Mouse (Mus musculus) neural tube, embryonic 12.5 days (tissue): Measurements from ENCODE around the gene Mag. TPM values are rescaled to one million over a fixed set of nuclear protein-coding genes. Genes with fewer than 3 reads are reported as not detected.
A peak's percentile ranks its signal among the peaks of the same experiment; 100 is the strongest.

Experiments
- ATAC-seq: fragments of 200-750 bp; cut with Nextera tagmentation; 2 replicates; pipeline ENCODE4 v1.8.0; 2017; ENCODE audit warnings: low read depth, mild to moderate bottlenecking, moderate TSS enrichment, moderate library complexity; ENCODE audit not compliant: low FRiP score
- H3K27ac ChIP-seq: fragments of 300-500 bp; sonication (generic); 2 replicates; pipeline ENCODE4 v1.5.1; 2016
- H3K27me3 ChIP-seq: fragments of 300-500 bp; sonication (generic); replicated peaks from 2 replicates; pipeline ENCODE4 v1.6.1; 2016; ENCODE audit warnings: mild to moderate bottlenecking
- H3K36me3 ChIP-seq: fragments of 300-500 bp; sonication (generic); 2 replicates; pipeline ENCODE4 v1.6.1; 2016; ENCODE audit warnings: mild to moderate bottlenecking
- H3K4me1 ChIP-seq: fragments of 300-500 bp; sonication (generic); 2 replicates; pipeline ENCODE4 v1.6.1; 2016
- H3K4me2 ChIP-seq: fragments of 300-500 bp; sonication (generic); replicated peaks from 2 replicates; pipeline ENCODE4 v1.6.1; 2016; ENCODE audit warnings: mild to moderate bottlenecking
- H3K4me3 ChIP-seq: fragments of 300-500 bp; sonication (generic); 2 replicates; pipeline ENCODE4 v1.5.1; 2016
- H3K9ac ChIP-seq: fragments of 300-500 bp; sonication (generic); 2 replicates; pipeline ENCODE4 v1.6.1; 2016; ENCODE audit warnings: mild to moderate bottlenecking
- H3K9me3 ChIP-seq: fragments of 300-500 bp; sonication (generic); 2 replicates; pipeline ENCODE4 v1.6.1; 2016; ENCODE audit warnings: mild to moderate bottlenecking
- WGBS: fragments of 180-500 bp; shearing (Covaris S2); methylation state at CpG from one replicate; pipeline ENCODE4 v1.1.7; 2016; 5-methylcytosine and 5-hydroxymethylcytosine counted together
- polyA plus RNA-seq: library from polyadenylated mRNA; unstranded; fragments of >200 nt; fragmentation: Nextera tagmentation; extraction: Ambion mirVana; gene quantifications from 2 replicates; pipeline ENCODE4 v1.2.1, GENCODE M21; 2016

Gene Mag
- polyA plus RNA-seq, 1 experiment from 2014 or later, result 1.2 TPM

DNA sequence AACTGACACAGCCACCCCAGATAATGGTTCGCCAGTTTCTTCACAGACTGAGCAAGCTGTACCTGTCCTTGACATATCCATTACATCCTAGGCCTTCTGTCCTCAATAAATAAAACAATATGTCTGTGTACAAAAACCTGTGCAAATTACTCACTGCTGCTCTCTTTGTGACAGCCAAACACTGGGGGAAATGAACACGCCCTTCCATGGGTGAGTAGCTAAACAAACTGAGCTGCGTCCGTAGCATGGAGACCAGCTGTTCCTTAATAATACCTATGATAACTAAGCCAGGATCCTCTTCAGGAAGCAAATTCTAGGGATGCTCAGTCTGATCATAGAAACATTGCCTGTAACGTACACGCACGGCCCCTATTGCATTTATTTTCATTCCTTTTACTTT lies 25.9 kb downstream of the Mag start:
- Histone ChIP-seq H3K9ac (no peak overlapping the region), H3K9me3 (no peaks in the 10 kb centered on the region), H3K4me3 (no peak overlapping the region), H3K27ac (no peak overlapping the region), H3K4me1 (no peaks in the 10 kb centered on the region), H3K4me2 (no peak overlapping the region), H3K27me3 (no peaks in the 10 kb centered on the region), H3K36me3 (no peaks in the 10 kb centered on the region)
- no peak for ATAC-seq
- WGBS, result 86% methylated on average over 7 of the region's 7 CpGs

GRCm38 (mm10) chr7:30887568-30888188 lies 27.0 kb downstream of the Mag start:
- no peaks in the 10 kb centered on the region for H3K36me3 ChIP-seq
- H3K4me1 ChIP-seq, result no peaks in the 10 kb centered on the region
- no peak overlapping the region for H3K27ac ChIP-seq
- no peak overlapping the region for H3K9ac ChIP-seq
- H3K9me3 ChIP-seq, result no peaks in the 10 kb centered on the region
- no peak overlapping the region for H3K4me2 ChIP-seq
- no peak for ATAC-seq
- no peaks in the 10 kb centered on the region for H3K27me3 ChIP-seq
- H3K4me3 ChIP-seq, result no peak overlapping the region
- WGBS, result 83% methylated on average over 14 of the region's 14 CpGs

GRCm38 (mm10) chr7:30886852-30887251 lies 27.8 kb downstream of the Mag start:
- no peaks in the 10 kb centered on the region for H3K27me3 ChIP-seq
- H3K4me1 ChIP-seq, result no peaks in the 10 kb centered on the region
- H3K27ac ChIP-seq, result no peak overlapping the region
- H3K9ac ChIP-seq, result no peak overlapping the region
- ATAC-seq, result no peak
- no peaks in the 10 kb centered on the region for H3K9me3 ChIP-seq
- no peak overlapping the region for H3K4me3 ChIP-seq
- H3K36me3 ChIP-seq, result no peaks in the 10 kb centered on the region
- H3K4me2 ChIP-seq, result no peak overlapping the region
- WGBS, result 75% methylated on average over 4 of the region's 4 CpGs

- Histone ChIP-seq H3K27me3 (no peaks in the 10 kb centered on the region), H3K4me1 (no peaks in the 10 kb centered on the region), H3K36me3 (no peaks in the 10 kb centered on the region), H3K4me3 (no peak overlapping the region), H3K9ac (no peak overlapping the region), H3K27ac (no peak overlapping the region), H3K4me2 (no peak overlapping the region), H3K9me3 (no peaks in the 10 kb centered on the region)
- ATAC-seq, result no peak
Measured at GRCm38 (mm10) chr7:30884047-30884446, 30.6 kb downstream of the Mag start.

DNA sequence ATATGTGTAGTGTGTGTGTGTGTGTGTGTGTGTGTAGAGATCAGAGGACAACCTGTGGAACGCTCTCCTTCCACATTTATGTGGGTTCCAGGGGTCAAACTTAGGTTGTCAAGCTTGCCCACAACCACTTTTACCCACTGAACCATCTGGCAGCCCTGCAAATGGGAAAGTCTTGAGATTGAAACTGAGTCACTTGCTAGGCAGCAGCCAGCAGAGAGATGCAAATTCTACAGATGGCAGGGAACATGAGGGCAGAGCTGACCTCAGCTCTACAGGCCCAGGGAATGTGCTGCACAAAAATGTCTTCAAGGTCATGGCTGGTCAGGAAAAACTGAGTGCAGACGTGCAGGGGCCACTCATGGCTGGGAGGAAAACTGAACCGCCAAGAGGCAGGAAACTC lies 33.3 kb downstream of the Mag start:
- Histone ChIP-seq H3K4me3 (no peak overlapping the region), H3K27me3 (no peaks in the 10 kb centered on the region), H3K9ac (no peak overlapping the region), H3K27ac (no peak overlapping the region), H3K9me3 (no peaks in the 10 kb centered on the region), H3K36me3 (no peaks in the 10 kb centered on the region), H3K4me2 (no peak overlapping the region), H3K4me1 (no peaks in the 10 kb centered on the region)
- 84% methylated on average over 3 of the region's 3 CpGs for WGBS
- no peak for ATAC-seq

DNA sequence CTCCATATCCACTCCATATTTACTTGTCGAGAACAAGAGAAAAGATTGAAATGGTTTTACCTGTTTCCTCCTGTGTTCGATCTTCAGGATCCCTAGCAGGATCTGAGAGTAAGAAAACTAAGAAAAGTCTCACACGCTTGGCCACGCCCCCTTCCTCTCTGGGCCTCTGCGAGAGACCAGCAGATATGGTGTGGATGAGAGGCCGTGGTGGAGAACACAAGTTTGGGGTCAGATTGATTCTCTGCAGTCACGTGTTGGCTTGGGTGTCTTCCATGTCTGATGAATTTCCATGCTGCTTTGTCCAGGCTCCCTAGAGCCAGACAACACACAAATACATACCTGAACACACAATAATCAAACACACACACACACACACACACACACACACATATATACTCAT lies 34.5 kb downstream of the Mag start, which contains the start of gene Cd22:
Cd22 (minus strand) TSS at position 167 of the 400 bp plus-strand sequence.
- H3K36me3 ChIP-seq, result no peaks in the 10 kb centered on the region
- no peaks in the 10 kb centered on the region for H3K9me3 ChIP-seq
- 73% methylated on average over 7 of the region's 7 CpGs for WGBS
- no peak within 1 kb of the TSS for H3K27ac ChIP-seq
- no peak within 1 kb of the TSS for H3K4me3 ChIP-seq
- no peak within 1 kb of the TSS for H3K9ac ChIP-seq
- no peak within 1 kb of the TSS for H3K4me2 ChIP-seq
- no peaks in the 10 kb centered on the region for H3K27me3 ChIP-seq
- ATAC-seq, result no peak
- H3K4me1 ChIP-seq, result no peaks in the 10 kb centered on the region

- ATAC-seq, result no peak
- WGBS, result 83% methylated on average over 6 of the region's 6 CpGs
- no peak overlapping the region for H3K4me3 ChIP-seq
- H3K4me1 ChIP-seq, result no peaks in the 10 kb centered on the region
- H3K27me3 ChIP-seq, result no peaks in the 10 kb centered on the region; the same call in 1 of the 2 replicates
- H3K9me3 ChIP-seq, result no peaks in the 10 kb centered on the region
- H3K4me2 ChIP-seq, result no peak overlapping the region
- H3K9ac ChIP-seq, result no peak overlapping the region
- no peaks in the 10 kb centered on the region for H3K36me3 ChIP-seq
- no peak overlapping the region for H3K27ac ChIP-seq
Measured at GRCm38 (mm10) chr7:30878950-30879349, 35.7 kb downstream of the Mag start.

- Histone ChIP-seq H3K36me3 (no peaks in the 10 kb centered on the region), H3K27me3 (no peaks in the 10 kb centered on the region; the same call in 1 of the 2 replicates), H3K4me3 (no peak overlapping the region), H3K4me2 (peak overlapping the region; percentile 31; the same call in 1 of the 2 replicates), H3K9ac (no peak overlapping the region), H3K27ac (no peak overlapping the region), H3K9me3 (no peaks in the 10 kb centered on the region), H3K4me1 (peaks cover 3% of the 10 kb centered on the region; the same call in 1 of the 2 replicates)
- 26% methylated on average over 15 of the region's 15 CpGs for WGBS
- no peak for ATAC-seq
Measured at GRCm38 (mm10) chr7:30873083-30873482, 41.6 kb downstream of the Mag start.

DNA sequence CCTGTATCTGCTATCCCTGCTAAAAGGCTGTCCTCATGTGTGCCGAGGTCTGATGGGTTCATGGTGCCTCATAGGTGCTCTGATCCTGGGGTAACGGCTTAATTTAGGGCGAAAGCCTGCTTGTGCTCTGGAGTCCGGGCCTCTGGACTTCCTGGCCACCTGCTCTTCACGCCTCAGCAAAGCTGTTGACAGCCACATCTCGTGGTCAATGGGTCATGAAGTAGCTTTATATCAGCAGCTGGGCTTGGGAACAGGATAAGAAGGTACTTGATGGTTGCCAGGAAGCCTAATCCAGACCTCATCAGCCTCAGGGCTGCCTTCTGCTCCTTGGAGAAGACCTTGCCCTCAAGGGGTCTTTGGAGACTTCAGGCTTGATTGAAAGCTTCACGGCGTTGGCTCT lies 51.3 kb downstream of the Mag start:
- H3K9me3 ChIP-seq, result no peaks in the 10 kb centered on the region
- ATAC-seq, result no peak
- WGBS, result 79% methylated on average over 8 of the region's 8 CpGs

GRCm38 (mm10) chr7:30861464-30861863 lies 53.2 kb downstream of the Mag start, which contains the start of gene Ffar1:
Gene Ffar1 (minus strand): TSS chr7:30861564.
- Histone ChIP-seq H3K9ac (peak within 1 kb of the TSS; percentile 6; the same call in 1 of the 2 replicates), H3K4me3 (no peak within 1 kb of the TSS), H3K4me2 (0 out of 2 replicates have a peak within 1 kb of the TSS, but pooled peaks have one; percentile 55), H3K27me3 (no peaks in the 10 kb centered on the region), H3K36me3 (no peaks in the 10 kb centered on the region), H3K9me3 (no peaks in the 10 kb centered on the region), H3K4me1 (no peaks in the 10 kb centered on the region), H3K27ac (no peak within 1 kb of the TSS)
- ATAC-seq, result no peak
- 89% methylated on average over 12 of the region's 12 CpGs for WGBS

More for the DNA sequence above, 51.3 kb downstream of the Mag start:
- H3K4me1 ChIP-seq, result no peaks in the 10 kb centered on the region
- H3K27ac ChIP-seq, result no peak overlapping the region
- no peaks in the 10 kb centered on the region for H3K27me3 ChIP-seq
- no peak overlapping the region for H3K4me2 ChIP-seq
- no peak overlapping the region for H3K9ac ChIP-seq
- H3K36me3 ChIP-seq, result no peaks in the 10 kb centered on the region
- H3K4me3 ChIP-seq, result no peak overlapping the region

DNA sequence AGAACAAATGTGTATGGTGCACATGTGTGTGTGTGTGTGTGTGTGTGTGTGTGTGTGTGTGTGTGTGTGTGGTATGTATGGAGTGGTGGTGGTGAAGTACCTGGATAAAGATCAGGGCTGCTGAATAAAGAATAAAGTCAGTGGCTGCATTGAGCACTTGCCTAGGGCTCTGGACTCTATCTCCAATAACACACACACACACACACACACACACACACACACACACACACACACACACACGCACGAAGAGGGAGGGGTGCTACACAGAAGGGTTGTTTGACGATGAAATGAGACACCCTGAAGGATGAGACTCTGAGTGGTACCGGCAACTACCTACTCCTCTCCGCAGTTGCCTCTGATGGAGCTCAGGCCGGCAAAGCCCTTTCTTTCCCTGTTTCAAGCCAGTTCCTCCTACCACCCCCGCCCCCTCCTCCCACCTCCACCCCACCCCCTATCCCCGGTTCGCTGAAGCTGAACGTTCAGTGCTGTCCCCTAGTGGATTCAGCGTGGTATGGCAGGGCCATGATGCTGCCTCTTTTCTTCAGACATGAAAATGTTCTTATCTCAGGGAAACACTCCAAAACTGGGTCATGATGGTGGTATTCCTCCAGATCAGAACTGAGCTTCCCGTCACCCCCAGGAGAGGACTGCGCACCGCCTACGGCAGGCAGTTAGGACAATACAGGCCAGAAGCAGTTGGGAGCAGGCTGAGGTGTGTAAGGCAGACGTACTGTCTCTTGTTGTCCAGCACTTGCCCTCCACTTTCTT lies 54.9 kb downstream of the Mag start:
- Histone ChIP-seq H3K4me2 (peak overlapping the region; percentile 55), H3K27ac (no peak overlapping the region), H3K9ac (0 out of 2 replicates have a peak overlapping the region, but pooled peaks have one; percentile 29), H3K9me3 (no peaks in the 10 kb centered on the region), H3K4me3 (peak overlapping the region; percentile 15; the same call in 1 of the 2 replicates), H3K4me1 (no peaks in the 10 kb centered on the region), H3K27me3 (no peaks in the 10 kb centered on the region; the same call in 1 of the 2 replicates), H3K36me3 (no peaks in the 10 kb centered on the region)
- ATAC-seq, result peak; percentile 69
- 11% methylated on average over 14 of the region's 16 CpGs for WGBS

DNA sequence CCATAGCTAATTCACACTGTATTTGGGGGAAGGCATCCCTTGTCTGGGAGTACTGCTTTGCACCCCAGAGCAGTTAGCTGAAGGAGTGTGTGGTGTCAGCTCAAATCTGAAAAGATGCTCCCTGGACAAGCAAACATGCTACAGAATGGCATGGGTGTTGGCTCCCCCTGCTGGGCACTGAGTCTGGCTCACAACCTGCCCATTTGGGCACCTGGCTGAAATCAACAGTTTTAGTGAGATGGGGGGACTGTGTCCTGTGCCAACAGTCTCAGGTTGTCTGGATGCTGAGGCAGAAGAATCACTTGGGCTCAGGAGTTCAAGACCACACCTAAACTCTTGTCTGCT lies 55.4 kb downstream of the Mag start:
- no peaks in the 10 kb centered on the region for H3K9me3 ChIP-seq
- H3K27me3 ChIP-seq, result no peaks in the 10 kb centered on the region; the same call in 1 of the 2 replicates
- peak overlapping the region; percentile 55; the same call in 1 of the 2 replicates for H3K4me2 ChIP-seq

More for the DNA sequence above, 55.4 kb downstream of the Mag start:
- Histone ChIP-seq H3K27ac (no peak overlapping the region), H3K4me3 (no peak overlapping the region), H3K9ac (no peak overlapping the region), H3K4me1 (no peaks in the 10 kb centered on the region), H3K36me3 (no peaks in the 10 kb centered on the region)
- ATAC-seq, result 0 out of 2 replicates have a peak, but pooled peaks have one; percentile 35
